Mouse (Mus musculus) activated CD4-positive, CD25-positive, alpha-beta regulatory T cell, adult 4 months (primary cell): ENCODE data around the gene Dock1. TPM values are rescaled to one million over a fixed set of nuclear protein-coding genes. Genes with fewer than 3 reads are reported as not detected.

Source experiments
- ATAC-seq: one replicate; pipeline ENCODE4 v1.8.0; 2017
- polyA plus RNA-seq, 2 experiments: library from polyadenylated mRNA; unstranded; fragments of 100-300 nt; shearing (Covaris generic); gene quantifications; one replicate each; pipeline ENCODE4 v1.2.1; 2017

The Dock1 gene
- polyA plus RNA-seq, 2 experiments from 2014 or later: 0.09 TPM; not detected in 1

DNA sequence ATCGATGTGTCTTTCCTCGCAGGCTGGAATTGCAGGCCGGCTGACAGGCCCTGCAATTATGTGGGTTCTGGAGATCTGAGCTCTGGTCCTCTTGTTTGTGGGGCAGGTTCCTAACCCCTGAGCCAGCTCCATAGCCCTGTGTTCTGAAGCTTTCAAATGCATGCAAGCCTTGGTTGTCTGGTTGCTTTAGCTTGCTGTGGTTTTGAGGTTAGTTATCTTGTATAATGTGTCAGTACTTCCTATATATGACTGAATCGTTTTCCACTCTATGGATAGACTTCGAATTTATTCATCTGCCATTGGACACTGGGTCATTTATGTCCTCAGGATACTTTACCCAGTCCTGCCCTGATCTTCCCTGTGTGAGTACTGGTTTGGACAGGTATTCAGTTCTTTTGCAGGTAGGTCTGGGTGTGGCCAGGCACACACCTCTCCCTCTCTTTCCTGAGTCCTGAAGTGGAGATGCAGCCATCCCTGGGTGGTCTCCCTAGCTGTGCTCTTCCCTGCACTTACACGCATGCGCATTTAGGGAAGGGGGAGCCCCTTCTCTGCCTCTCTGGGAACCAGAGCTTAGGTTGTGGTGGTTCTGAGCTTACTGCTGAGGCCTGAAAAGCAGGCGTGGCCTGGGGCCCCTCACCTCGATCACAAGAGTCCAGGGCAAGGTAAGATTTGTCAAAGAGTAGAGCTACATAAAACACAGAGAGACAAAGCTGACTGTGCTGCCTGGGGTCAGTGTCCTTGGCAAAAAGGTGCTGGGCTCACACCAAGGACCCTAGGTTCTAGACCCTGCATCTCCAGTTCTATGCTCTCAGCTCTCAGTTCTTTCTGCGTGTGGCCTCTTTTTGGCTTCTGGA is 25.9 kb downstream of the Dock1 start:
- ATAC-seq: no peak

DNA sequence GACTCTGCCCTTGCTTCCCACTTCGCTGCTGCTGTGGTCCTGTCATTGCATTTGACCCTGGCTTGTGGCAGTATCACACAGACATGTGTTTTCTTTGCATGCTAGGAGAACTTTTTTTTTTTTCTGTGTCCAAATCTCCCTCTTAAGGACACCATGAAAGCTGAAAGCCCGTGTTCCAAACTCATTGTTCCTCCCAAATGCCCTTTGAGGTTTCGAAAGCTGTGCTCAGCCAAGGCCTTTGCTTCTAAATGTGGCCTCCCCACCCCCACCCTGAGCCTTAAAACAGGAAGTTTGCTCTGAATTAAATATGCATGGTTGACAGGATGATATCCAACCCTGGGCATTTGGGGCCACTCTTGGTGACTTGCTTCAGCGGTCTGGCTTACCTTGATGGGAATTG is 27.0 kb downstream of the Dock1 start:
- no peak for ATAC-seq

DNA sequence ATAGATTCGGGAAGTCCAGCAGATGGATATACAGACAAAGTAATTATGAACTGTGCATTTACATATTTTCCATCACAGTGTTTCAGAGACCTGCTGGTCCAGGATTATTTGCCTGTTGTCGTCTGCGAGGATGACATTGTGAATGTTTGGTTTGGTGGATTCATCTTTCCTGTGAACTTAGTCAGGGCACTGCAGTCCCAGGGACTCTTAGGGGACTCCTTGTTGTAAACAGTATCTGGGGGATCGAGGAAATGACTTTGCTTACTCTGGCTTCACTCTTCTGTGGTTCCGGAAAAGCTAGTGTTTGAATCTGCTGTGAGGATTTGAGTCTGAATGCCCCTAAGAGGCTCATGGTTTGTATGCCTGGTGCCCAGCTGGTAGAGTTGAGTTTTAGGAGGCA is 27.8 kb downstream of the Dock1 start:
- no peak for ATAC-seq

DNA sequence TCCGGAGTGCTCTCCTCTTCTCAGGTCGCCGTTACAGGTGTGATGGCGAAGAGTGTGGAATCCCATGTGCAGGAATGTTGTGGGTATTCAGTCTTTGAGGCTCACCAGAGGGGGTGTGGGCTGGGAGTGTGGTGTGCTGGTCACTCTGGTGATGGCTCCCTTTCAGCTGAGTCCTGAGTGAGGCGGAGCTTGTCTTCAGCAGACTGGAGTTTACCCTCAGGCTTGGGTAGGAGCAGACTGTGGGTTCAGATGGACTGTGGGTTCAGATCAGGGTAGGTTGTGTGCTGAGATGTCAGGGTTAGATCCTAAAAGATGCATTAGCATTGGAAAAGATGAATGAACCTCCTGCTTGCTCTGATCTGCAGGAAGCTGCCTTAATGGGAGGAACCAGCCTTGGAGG is 29.5 kb downstream of the Dock1 start:
- no peak for ATAC-seq

DNA sequence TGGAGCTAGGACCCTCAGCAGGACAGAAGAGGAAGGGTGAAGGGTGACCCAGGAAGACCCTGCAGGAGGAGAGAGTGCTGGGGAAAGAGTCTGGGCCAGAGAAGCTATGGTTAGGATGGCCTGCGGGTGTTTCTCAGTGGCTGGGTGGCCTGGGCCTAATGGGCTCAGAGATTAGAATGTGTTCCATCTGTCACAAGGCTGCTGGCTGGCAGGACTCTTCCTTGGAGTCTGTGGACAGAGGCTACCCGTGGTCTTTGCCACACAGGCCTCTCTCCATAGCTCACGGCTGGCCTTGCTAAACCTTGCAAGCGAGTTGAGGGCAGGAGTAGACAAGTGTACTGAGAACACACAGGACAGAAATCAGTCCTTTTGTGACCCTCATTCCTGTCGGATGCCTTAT is 32.0 kb downstream of the Dock1 start:
- ATAC-seq: no peak

DNA sequence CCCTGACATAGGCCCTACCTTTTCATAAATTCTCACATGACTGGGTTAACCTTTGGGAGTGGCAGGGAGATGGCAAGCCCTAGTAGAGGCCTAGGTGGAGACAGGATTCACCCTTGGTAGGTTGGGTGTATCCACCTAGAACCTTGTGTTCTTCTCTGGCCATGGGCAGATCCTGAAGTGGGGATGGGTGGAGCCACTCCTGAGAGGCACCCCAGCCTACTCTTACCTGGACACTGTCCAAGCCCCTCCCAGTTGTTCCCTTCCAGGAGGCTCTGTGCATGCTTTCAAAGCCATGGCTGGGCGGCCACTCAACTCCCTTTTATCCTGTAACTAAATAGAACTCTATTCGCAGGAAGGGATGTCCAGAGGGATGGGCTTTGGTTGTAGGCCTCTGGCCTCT is 33.2 kb downstream of the Dock1 start:
- no peak for ATAC-seq

DNA sequence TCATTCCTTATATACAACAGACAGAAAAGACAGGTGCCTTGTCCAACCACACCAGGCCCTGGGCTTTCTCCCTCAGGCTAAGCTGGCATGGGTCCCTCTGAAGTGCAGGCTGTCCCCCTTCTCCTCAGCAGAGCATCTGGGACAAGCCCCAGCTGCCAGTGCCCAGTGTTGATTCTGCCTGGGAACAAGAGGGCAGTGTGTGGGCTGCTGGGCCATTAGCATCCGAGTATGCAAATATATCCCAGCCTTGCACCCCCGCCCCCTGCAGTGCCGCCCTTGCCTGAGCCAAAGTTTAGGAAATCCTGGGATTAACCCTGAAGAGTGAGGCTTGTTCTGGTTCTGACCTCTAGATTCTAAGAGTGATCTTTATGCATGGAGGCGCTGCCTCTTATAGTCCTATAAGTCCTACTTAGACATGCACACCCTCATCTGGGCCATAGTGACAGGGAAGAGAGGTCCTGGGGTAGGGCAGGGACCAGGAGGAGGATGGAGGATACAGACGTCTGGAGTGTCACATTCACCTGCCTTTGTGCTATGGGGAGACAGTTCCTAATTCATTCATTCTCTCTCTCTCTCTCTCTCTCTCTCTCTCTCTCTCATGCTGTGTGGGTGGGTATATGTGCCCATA is 38.9 kb downstream of the Dock1 start:
- ATAC-seq: no peak

DNA sequence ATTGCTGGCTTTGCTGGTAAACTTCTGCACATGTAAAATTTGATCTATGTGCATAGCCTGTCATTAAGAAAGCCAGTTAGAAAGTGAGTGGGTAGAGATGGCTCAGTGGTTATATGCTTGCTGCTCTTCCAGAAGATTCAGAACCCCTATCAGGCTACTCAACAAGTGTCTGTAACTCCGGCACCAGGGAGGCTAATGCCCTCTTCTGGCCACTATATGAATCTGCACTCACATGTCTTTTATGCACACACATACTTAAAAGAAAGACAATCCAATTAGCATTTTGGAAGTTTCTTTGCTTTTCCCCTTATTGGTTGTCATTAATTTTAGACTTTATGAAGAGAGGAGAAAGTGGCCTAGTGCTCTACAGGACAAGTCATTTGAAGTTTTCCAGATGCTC is 41.1 kb downstream of the Dock1 start:
- no peak for ATAC-seq

DNA sequence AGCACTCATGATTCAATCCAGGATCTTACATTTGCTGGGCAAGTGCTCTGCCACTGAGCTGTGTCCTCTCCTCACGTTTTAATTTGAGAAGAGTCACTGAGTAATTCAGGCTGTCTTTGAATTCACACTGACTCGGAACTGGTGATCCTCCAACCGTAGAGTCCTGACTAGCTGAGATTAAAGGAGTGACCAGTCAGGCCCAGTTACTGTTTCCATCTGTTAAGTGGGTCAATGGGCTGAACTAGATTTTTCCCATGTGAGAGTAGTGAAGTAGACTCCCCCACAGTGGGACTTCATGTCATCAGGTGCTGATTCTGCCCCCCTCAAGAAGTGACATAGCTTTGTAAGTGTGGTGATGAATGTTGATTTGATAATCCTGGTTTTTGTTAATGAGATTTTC is 49.0 kb downstream of the Dock1 start:
- ATAC-seq: no peak

DNA sequence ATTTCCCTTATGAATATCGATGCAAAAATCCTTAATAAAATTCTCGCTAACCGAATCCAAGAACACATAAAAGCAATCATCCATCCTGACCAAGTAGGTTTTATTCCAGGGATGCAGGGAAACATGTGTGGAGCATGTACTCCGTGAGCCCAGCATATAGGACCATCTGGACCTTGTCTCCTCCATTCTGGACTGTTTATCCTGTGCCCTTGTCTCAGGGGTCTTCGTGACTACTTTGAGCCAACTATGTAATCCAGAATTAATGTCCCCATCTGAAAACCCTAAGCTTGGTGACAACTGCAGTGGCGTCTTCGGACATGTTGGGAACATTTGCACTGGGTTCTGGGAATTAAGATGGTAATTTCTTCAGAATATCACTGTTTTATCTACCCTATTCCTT is 51.9 kb downstream of the Dock1 start:
- no peak for ATAC-seq

DNA sequence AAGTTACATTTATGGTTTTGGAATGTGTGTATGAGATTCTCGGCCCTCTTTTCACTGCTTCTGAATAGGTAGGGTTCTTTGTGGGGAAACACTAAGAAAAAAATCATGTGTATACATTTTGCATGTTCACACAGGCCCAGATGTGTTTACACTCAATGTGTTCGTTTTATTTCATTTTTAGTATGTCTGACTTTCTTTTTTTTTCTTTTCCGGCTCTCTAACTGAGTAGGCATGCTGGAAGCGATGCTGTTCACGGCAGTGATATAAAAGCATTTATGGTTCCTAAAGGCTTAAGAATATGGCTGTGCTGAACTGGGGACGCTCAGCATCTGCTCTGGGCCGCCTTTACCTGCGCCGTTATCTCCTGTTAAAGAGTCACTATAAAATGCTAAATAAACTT is 52.5 kb downstream of the Dock1 start:
- ATAC-seq: no peak

DNA sequence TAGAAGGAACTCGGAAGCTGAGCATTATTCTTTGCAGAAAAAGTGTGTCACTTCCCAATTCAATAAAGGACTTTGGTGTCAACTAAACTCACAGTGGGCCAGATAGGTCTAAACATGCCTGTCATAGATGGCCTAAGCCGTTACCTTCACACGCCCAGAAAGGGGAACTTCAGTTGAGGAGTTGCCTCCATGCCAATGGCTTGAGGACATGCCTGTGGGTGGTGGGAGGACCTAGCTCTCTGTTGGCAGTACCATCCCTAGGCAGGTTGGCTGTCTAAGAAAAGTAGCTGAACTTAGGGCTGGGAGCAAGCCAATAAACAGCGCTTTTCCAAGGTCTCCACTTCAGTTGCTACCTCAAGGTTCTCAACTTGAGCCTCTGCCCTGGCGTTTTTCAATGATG is 53.1 kb downstream of the Dock1 start:
- no peak for ATAC-seq

DNA sequence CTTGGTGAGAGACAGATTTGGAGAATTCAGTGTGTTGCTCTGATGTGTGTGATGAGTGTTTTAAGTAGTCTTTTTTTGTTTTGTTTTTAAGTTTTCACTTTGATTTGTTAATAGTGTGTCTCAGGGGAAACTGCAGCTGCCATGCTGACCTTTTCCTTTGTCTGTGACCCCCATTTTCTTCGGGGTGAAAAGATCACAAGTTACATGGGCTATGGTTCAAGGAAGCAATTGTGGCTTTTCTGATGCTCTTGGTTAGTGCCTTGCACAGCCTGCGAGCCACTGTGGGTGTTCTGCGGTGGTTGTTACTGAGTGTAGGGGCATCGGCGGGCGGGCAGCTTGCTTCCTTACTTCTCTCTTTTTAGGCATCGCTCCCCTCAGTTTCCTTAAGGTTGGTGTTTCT is 54.4 kb downstream of the Dock1 start:
- no peak for ATAC-seq

DNA sequence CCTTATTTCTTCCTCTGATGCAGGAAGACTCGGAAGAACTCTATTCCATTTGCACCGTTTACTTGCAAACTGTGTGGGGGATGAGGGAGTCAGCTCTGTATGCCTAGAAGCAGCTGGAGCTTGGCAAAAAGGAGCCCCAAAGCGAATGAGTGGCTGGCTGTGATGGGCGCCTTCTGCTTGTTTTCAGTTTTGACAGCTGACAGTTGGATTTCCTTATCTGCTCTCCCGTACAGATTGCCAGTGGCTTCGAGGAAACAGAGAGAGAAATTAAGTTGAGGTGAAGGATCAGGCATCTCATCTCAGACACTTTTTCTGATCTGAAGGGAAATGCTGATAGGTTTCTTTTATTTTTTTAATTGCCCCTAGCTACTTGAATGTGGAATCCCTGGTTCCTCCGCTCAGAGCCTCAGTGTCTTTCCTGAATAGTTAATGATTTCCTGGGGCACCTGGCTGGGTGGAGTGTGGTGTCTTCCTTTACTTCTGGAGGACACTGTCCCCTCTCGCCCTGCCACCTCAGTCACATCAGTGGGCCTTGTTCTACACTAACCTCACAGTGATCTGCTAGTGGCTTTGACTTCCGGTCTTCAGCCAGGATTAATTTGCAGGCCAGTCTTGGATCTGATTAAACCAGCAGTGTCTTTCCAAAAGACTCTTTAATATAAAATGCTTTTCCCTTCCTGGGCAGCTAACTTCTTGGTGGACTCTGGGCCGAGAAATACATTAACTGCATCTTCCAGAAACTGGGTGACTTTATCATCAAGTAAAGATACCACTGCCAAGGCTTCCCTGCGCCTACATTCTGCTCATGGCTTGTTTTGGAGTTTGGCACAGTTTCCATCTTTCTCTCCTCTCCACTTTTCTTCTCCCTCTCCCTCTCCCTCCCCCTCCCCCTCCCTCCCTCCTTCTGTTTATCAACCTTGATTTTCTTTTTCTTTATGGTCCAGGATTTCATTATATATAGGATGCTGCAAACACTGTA is 55.4 kb downstream of the Dock1 start:
- no peak for ATAC-seq

DNA sequence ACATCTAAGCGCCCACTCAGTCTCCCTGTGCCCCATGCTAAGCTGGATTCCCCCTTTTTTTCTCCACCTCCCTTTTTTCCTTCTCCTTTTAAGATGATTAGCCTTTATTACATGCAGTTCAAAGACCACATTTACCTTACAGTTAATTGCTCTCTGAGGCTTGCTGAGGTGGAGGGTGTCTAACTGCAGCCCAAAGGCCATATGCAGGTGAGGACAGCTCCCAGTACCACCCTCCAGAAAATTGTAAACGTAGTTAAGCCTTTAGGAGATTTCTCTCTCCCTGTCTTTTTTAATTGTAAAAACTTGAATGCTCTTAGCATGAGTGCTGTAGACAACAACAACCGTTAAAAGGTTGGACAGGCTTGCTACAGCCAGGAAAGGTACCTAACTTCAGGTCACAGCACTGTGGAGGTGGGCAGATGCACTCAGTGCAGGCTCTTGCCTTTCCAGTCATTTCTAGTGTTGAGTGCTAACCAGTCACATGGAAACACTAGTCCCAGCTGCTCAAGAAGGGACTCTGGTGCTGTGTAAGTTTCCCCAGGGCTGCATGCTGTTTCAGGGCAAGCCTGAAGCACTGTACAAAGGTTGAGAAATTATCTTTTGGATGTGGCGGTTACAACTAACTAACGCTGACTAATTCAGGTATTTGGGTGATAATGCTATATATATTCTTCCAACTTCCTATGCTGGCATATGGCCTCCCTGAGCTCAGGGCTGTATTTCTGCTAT is 56.2 kb downstream of the Dock1 start:
- ATAC-seq: no peak

DNA sequence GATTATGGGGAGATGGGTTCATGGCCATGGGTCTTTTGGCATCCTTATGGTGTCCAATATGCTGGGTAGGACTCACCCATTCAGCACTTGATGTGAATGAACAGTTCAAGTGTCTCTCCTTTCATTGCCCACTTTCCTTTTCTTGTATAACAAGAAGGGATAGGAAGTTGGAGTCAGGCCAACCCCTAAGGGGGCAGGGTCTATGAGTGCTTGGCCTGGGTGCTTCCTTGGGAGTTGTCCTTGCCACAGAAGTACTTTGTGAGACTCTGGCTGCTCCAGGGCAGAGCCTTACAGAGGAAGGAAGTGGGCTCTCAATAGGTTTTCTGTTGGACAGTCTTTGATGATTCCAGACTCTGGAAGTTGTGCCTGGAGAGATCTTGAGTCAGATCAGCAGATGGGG is 58.9 kb downstream of the Dock1 start:
- ATAC-seq: no peak

DNA sequence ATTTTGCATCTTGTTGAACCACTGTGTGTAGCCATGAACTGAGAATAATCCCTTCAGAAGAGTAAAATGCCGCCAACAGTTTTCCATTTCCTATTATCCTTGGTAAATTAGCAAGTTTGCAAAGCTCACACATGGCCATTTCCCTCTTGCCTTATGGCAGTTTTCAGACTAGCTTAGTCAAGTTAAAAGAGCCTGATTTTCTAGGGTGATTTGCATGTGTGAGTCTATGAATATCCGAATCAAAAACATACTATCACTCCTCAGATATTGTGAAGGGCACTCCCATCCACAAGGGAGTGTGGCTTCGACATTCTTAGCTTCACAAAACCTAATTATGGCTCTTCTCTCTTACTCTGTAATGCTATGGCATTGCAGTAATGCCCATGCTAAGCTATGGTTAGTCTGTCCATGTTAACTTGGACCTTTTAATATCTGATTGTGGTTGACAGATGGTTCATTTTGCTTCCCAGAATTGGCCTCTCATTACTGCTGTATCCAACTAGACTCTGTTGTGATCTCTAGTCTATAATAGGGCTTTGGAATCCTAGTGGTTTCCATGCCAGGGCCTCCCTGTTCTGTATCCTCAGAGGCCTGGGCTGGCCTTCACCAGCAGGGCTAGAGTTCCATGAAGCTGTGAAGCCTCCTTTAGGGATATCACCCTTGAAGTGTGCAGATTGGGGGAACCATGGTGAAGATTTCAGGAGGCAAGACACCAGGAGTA is 60.1 kb downstream of the Dock1 start:
- ATAC-seq: no peak

DNA sequence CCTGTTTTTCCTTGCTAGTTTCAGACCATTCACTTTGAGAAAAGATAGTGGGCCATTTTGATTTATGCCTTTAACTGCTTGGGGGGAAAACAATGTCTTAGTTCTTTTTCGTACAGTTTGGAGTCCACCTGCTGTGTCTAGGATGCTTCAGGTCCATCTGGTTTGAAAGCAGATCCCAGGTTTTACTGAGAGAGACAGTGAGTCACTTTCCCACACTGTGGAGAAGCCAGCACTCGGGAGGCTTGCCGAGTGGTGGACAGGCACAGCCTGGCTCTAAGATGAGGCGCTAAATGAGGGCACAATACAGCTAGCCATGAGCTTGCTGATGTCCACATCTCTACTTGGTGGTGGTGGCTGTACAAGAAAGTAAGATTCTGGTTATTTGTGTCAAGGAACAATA is 76.6 kb downstream of the Dock1 start:
- ATAC-seq: no peak

DNA sequence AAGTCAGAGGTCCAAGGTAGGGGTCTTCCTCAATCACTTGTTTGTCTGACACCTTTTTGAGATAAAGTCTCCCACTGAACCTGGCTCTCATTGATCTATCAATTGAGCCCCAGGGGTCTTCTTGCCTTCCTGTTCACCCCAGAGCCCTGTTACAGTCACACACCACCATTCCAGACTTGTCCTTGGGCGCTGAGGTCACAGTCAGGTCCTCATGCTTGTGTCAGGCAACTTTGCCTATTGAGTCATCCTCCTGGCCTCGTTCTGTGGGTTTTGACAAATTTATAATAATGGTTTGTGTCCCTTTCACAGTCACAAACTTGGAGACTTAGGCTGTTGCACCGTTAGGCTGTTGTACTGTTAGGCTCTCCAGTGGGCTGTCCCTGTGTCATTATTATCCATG is 77.9 kb downstream of the Dock1 start:
- ATAC-seq: no peak

DNA sequence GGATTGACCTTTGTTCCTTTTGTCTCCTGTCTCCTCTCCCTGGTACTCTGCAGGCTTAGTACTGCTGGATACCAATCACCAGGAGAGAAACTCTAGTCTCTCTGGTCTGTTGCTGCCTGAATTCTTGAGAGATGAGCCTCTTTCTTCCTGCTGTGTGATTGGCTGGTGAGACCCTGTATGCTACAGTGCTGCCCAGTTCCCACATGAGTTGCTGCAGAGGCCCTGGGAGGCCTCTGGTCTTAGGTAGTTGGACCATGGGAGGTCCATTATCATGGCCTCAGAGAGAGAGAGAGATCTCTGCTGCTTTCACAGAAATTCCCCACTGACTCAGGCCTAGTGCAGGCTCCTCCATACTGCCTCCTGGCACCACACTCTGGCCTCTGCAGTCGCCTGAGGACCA is 79.2 kb downstream of the Dock1 start:
- no peak for ATAC-seq

DNA sequence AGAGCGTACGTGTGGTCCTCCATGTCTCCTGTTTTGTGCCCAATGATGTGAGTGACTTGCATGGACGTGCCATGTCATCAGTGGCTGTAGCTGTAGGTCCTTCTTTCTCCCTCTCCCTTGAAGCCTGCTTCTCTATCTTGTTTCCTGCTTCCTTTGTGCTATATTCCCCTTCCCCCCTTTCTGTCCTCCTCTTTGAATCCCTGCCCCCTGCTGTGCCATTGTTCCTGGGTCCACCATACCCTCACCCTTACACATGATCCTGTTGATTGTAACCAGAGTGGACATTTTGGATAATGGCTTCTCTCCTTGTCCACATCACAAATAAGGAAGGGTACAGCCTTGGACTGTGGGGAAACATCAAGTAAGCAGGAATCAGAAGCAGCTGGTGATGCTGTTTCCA is 81.0 kb downstream of the Dock1 start:
- ATAC-seq: no peak

DNA sequence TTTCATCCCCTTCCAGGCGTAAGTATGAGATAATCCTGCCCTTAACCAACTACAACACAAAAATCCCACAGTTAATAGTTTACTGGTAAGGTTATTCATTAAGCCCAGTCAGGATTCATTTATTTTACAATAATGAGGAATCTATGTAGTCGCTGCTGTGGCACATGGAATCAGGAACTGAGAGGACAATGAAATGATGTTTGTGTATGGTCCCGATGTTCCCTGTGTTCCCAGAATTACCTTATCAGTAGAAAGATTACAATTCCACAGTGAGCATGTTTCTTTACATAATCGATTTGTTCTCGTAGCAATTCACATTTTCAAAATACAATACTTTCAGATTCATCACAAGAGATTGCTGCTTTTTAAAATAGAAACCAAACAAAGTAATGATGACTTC is 83.0 kb downstream of the Dock1 start:
- no peak for ATAC-seq
